Mouse (Mus musculus) lung, postnatal 14 days (tissue): ENCODE data around the gene Vps33b.
A peak's percentile ranks its signal among the peaks of the same experiment; 100 is the strongest.

Experiments used
- DNase-seq: peaks from one replicate; pipeline ENCODE4 v3.0.0; 2021

The Vps33b gene

DNA sequence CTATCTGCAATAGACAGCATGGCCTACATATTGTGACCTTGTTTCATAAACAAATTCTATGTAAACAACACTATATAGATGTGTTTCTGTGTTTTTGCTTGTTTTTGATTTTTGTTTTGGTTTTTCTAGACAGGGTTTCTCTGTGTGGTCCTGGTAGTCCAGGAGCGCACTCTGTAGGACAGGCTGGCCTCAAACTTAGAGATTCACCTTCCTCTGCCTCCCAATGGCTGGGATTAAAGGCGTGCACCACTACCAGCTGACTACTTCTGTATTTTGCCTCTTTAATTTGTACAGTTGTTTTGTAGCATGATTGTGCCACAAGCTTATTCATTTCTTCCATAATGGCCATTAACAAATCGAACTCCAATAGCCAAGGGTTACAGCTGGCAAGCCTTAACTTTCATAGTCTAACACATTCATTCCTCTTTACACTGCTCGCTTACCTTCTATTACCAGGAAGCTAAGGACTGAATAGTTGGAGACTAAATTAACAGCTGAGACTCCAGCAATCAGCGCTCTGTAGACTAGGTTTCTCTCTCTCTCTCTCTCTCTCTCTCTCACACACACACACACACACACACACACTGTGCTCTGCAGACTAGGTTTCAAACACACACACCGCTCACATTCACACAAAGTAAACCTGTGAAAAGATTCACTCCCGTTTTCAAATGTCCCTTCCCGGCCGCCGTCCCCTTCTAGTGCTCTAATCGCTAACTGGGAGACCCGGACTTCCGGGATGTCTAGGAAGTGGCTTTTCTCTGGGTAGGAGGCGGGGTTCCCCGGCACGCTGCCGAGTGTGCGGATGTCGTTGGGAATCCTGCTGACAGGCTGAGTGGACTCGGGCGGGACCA is at the start of gene Vps33b:
Vps33b (plus strand) TSS at position 753 of the 854 bp plus-strand sequence.
- DNase-seq = peak; percentile 99

DNA sequence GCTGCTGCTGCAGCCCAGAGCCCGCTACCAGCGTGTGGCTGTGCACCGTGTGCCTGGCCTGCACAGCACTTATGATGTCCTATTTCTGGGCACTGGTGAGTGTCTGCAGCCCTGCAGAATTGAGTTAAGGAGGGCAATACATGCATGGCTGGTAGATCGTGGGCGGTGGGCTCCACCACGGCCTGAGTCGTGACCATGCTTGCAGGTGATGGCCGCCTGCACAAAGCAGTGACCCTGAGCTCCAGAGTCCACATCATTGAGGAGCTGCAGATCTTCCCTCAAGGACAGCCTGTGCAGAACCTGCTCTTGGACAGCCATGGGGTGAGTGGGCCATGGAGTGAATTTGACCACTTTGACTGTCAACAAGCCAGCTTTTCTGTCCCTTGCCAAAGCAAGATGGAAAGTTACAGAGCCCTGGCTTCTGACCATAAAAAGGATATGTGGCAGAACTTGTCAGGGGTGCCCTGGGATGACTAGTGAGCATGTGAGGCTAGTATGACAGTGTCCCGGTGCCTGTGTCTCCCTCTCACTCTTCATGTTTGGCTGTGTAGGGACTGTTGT is 49.1 kb upstream of the Vps33b start:
- no peak for DNase-seq

DNA sequence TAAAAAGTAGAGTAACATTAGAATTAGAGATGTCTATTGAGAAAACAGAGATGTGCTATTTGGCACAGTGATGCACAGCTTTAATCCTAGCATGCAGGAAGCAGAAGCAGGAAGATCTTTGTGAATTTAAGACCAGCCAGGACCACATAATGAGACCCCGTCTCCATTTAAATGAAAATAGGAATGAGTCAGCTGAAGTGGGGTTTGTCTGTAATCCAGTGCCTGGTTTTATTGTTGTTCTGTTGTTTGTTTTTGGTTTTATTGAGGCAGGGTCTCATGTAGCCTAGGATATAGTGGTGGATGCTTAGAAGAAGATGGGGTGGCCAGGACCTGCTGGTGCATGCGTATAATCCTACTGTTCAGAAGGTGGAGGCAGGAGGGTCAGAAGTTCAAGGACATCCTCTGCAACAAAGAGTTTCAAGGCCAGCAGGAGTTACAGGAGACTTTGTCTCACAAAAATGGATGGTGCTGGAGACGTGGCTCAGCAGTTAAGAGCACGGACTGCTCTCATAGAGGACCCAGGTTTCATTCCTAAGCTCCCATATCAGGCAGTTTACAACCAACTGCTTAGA is 48.2 kb upstream of the Vps33b start:
- DNase-seq = no peak

DNA sequence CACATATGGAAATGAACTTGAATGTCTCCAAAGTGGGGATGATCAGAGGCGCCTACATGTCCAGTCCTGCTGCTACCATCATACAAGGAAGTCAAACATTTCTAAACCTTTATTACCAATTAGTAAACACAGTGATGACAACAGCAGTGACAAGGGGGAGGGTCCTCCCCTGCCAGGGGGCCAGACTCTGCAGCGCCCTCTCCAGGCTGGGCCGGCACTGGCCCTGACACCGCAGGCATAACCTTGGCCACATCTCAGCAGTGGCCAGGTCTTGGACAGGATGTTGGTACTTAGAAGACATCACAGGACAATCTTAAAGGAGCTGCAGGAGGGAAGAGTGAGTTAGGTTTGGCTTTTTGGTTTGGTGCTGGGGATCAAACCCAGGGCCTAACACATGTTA is 42.4 kb upstream of the Vps33b start:
- no peak for DNase-seq

DNA sequence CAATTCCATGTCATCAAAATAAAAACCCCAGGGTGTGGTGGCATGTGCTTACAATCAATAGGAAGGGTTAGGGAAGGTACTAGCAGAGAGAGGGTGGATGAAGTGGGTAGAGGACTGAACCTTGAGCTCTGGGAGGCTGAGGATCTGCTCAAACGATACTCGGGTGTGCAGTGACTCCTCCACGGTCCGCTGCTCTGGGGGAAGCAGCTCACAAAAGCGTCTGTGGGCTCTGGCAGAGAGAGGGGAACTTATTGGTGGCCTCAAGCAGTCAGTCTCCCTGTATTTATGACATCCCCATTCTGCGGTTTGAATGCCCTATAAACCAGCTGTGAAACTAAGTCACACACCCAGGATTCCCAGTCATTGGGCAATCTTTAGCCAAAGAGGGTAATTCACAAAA is 39.3 kb upstream of the Vps33b start:
- no peak for DNase-seq

DNA sequence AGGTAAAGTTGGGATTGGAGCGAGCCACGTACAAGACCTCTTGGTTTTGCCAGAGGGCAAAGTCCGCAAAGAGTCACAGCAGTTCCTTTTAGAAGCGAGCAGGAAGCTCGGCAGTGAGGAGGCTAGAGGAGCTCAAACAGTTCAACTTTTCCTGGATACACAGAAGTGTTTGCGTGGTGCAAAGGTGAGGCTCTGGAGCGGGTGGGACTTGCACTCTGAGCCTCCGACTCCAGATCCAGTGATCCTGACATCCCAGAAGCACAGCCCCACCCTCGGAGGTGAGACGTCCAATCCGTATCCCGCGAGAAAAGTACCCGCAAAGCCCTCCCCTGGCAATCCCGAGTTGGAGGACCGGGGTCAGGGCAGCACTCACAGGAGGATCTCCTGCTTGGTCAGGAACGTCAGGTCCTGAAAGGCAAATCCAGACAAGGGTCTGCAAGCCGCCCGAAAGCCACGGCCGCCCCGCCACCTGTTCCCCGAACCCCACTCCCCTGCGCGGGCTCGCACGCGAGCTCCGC is 37.4 kb upstream of the Vps33b start:
- peak; percentile 39 for DNase-seq

DNA sequence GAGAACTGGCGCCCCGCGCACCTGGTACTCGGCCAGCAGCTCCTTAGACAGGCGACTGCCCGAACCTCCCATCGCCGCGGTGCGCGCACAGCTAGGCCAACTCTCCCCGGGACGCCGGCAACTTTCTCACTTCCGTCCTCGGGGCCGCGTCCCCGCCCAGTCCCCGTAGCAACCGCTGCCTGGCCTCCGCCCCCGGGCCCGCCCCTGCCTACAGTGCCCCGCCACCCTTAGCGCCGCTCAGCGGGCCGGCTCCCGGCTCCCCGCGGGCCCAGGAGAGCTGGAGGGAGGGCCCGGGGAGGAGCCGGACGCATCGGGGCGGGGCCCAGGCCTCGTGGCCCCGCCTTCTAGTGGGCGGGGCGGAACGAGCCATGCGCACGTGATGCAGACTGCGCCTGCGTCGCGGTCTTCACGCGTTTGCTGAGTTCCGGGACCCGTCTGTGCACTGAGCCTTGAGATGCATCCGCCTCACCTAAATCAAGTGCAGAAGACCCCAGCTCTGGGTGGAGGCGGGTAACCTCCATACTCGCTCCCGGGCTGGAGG is 36.9 kb upstream of the Vps33b start, which contains the start of the genes Cib1 and Gdpgp1:
Cib1 (minus strand) TSS at position 325 of the 541 bp plus-strand sequence.
Gdpgp1 (plus strand) TSS at position 377 of the 541 bp plus-strand sequence.
- DNase-seq = peak; percentile 97

DNA sequence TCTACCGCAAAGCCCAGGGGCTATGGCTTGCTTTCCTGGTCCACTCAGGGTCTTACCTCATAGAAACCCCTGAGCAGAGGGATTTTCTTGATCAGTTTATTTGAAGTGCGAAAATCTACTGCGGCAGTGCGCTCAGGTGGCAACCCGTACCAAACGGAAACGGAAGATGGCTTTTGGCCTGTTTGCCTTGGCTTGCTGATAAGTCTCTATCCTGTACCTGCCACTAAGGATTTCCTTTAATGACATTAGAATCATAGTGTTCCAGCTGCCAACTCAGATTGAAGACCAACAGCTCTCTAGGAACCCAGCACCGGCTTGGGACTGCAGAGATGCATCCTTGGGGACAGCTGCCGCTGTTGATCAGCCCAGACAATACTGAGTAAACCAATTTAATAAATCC is 35.6 kb upstream of the Vps33b start:
- DNase-seq = no peak

DNA sequence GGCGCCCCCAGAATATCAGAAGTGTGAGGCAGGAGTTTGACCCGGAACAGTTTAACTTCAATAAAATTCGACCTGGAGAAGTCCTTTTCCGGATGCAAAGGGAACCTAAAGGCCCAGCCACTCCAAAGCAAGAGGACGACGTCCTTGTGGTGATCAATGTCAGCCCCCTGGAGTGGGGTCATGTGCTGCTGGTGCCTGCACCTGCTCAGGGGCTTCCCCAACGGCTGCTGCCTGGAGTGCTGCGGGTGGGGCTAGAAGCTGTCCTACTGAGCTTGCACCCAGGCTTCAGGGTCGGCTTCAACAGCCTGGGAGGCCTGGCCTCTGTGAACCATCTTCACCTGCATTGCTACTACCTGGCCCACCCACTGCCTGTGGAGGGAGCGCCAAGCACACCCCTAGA is 30.9 kb upstream of the Vps33b start:
- no peak for DNase-seq

DNA sequence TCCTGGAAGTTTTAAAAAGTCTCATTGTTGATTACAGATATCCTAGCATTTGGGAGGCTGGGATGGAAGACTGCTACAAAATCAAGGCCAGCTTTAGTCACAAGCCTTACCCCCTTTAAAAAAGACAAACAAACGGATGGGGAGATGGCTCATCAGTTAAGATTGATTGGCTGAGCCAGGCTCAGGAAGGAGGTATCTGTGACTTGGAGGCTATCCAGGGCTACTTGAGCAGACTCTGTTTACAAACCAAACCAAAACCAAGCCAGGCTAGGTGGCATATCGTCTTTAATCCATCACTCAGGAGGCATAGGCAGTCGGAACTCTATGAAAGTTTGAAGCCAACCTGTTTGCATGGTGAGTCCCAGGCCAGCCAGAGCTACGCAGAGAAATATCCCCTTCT is 27.8 kb upstream of the Vps33b start:
- DNase-seq = no peak

DNA sequence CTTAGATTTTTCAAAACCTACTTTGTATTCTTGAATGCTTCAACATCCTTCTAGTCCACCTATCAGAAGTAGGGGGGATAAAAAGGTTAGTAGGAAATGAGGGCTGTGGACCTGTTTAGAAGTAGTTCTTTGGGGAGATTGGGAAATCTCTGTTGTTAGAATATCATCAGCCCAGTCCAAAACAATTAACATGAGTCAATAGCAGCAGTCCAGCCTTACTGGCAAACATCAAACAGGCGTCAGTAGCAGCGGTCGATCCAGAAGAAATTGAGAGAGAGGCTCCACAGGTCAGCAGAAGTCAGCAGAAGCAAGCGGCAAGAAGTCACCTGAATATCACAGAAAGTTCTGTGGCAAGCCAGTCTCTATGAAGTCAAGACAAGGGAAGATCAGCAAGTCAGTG is 24.6 kb upstream of the Vps33b start:
- DNase-seq = no peak

DNA sequence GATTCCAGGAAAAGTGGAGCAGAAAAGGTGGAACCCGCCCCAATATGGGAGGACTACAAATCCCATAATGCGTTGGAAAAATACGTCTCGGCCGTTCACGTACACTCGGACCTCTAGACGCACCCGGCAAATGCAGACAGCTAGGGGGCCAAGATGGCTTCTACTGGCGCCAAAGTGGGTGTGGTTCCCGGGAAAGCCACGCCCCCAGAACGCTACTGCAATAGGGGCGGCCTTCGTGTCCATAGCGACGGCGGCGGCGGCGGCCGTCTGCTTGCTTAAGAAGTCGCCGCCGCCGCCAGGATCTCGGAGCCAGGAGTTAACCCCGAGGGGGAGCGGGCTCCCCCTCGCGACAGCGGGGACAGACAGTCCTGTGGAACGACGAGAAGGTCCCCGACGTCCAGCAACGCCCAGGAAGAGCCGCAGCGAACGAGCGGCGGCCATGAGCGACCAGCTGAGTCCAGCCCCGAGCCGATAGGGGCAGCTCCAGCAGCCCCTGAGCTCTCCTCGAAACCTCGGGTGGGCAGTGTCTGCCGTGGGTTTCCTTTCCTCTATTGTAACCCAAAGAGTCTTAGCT is 23.2 kb upstream of the Vps33b start, which contains the start of gene Ttll13:
Ttll13 (plus strand) TSS at position 229 of the 574 bp plus-strand sequence.
- DNase-seq = peak; percentile 98

DNA sequence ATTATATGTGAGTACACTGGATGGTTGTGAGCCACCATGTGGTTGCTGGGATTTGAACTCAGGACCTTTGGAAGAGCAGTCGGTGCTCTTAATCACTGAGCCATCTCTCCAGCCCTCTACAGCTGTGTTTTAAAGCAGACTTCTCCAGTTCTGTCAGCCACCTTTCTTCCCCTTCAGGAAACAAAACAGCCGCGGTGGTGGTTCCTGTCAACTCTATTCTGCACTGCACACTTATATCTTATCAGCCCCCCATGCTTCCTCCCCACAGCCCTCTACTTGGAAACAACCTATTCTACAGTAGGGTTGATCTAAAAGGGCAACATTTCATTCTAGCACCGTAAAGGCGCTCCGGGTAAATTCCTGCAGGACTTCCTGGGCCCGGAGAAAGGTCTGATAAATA is 22.6 kb upstream of the Vps33b start:
- DNase-seq = no peak

DNA sequence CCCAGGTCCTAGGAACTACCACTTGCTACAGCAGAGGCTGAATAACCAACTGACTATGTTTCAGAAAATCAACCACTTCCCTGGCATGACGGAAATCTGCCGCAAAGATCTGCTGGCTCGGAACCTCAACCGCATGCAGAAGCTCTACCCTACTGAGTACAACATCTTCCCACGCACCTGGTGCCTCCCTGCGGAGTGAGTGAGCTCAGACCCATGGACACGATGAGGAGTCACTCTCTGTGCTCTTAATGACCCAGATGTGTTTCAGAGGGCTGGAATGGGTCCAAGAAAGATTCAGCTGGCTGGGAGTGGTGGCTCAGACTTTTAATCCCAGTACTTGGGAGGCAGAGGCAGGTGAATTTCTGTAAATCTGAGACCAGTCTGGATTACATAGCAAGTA is 17.0 kb upstream of the Vps33b start:
- no peak for DNase-seq

DNA sequence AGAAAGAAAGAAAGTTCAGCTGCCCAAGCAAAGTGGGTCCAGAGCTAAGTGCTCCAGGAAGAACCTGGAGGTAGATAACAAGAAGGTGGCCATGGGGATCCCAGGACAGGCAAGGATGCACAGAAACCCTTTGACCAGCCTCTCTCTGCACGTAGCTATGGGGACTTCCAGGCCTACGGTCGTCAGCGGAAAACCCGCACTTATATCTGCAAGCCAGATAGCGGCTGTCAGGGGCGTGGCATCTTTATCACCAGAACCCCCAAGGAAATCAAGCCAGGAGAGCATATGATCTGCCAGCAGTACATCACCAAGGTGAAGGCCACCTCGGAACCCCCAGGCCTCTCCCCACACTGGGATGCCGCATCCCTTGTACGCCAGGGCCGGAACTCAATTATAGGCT is 16.6 kb upstream of the Vps33b start:
- no peak for DNase-seq

DNA sequence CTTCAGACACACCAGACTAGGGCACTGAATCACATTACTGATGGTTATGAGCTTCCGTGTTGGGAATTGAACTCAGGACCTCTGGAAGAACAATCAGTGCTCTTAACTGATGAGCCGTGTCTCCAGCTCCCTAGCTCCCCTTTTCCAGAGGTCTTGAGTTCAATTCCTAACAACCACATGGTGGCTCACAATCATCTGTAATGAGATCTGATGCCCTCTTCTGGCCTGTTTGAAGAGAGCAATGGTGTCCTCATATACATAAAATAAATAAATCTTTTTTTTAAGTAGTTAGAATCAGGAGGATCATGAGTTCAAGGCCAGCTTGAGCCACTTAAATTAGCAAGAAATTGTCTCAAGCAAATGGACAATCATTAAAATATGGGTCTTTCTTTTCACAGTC is 13.5 kb upstream of the Vps33b start:
- DNase-seq = no peak

DNA sequence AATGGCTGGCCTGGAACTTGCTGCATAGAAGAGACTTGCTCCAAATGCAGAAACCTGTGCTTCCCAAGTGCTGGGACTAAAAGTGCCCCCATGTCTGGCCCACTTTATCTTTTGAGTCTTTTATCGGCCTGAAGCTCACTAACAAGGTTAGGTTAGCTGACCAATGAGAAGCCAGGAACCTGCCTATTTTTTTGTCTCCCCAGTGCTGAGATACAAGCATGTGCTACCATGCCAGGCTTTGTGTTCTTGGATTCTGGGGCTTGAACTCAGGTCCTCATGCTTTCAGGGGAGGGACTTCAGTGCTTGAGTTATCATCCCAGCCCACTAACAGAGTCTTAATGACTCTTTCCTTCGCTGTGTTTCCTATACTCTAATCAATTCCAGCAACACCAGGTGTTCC is 11.7 kb upstream of the Vps33b start:
- no peak for DNase-seq

DNA sequence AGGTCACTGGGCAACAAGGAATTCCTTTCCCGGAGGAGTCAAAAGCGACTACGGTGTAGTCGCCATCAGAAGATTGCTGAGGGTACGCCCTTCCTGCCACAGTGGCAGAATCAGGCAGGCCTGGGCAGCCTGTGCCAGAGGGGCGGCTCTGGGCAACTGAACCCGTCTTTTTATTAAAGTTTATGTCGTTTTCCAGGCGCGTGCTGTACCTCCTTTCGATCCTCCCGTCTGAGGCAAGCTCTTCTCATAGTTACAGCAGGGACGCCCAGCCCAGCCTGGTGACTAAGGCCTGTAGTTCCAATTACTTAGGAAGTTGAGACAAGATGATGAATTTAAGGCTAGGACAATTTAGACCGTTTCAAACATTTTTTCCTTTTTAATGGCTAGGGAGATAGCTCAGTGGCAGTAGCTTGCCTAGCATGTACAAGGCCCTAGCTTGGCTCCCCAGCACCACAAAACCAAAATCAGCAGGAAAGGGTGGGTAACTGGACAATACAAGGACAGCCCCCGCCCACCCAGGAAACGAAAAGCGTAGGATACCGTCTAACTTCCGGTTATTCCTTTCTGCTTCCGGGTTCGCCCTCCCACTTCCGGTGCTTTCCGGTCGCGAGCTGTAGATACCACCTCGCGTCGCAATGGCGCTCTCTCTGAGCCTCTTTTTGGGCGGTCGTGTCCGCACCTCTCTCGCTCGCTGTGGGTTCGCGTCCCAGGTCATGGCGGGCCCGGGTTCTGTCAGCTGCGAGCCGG is 8.7 kb upstream of the Vps33b start, which contains the start of gene Ngrn:
Ngrn (plus strand) TSS at position 591 of the 747 bp plus-strand sequence.
- DNase-seq = peak; percentile 87

DNA sequence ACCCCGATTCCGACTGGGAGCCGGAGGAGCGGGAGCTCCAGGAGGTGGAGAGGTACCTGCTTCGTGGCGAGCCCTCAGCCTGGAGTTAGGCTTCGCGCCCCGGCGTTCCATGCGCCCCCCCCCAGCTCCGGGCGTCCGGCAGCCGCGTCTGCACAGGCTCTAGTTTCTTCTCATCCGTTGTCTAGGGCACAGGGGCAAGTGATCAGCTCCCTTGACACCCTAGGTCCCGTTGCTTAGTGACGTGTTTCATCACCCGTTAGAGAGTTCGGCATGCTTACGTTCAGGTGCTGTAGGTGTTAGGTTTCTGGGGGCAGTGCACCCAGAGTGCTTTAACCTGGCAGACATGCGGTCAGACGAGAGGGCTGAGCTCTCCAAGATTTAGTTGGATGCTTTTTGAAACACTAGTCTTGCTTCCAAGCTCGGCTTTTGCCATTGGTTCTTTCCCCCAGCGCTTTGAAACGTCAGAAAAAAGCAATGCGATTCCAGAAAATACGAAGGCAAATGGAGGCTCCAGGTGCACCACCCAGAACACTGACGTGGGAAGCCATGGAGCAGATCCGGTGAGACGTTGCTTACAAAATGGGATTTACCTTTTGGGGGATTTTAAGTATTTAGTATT is 8.0 kb upstream of the Vps33b start:
- no peak for DNase-seq

DNA sequence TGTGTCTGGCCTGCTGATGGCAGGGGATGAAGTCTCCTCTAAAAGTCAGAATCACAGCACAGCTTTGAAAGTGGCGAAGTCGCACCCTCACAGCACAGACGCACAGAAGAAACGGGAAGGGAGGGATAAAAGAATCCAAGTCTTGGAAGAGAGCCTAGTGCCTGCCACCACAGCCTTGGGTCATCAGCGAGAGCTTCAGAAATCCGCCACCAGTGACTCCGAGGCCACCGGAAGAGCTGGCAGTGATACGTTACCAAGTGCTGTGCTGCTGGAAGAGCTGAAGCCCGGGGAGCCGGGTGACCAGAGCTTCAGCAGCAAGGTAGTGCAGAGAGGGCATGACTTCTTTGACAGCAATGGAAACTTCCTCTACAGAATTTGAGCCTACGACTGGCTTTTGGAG is 4.8 kb upstream of the Vps33b start:
- DNase-seq = no peak

DNA sequence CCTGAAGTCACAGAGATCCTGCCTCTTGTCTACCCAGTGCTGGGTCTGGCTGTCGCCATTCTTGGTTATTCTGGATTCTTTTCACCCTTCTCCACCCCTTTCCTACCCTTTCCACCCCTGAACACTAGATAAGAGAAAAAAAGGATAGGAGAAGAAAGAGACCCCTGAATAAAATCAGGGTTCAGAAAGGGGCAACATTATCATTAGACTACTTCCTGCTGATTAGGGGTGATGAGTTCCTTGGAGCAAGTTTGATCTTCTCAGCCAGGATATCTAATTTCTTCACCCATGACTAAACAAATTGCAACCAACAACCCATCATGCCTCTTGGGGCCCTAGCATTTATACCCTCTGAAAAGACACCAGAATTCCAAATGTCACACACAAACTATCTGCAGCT is 1.7 kb upstream of the Vps33b start:
- DNase-seq = no peak

DNA sequence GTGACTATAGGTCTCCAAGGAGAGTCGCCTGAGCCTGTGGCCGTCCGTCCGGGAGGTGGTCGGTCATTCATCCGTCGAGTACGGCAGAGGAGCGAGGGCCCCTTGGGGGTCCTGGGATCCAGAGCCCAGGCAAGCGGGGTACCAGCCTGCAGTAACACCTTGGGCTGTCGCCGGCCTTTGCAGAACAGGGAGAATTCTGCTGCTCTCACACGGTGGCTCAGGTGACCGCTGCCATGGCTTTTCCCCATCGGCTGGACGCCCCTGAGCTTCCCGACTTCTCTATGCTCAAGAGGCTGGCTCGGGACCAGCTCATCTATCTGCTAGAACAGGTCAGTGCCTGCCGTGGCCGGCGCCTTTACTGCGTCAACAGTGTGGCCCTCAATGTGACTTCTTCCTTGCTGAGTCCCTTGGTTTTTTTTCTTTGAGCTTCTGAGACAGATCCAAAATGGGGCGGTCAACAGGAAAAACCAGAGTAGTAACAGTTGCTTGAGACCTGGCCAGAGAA is 354 bp downstream of the Vps33b start:
- DNase-seq = peak; percentile 40
